Mouse (Mus musculus) hindbrain, embryonic 11.5 days (tissue): Measurements from ENCODE around the gene March8. TPM values are rescaled to one million over a fixed set of nuclear protein-coding genes. Genes with fewer than 3 reads are reported as not detected.

Source experiments
- ATAC-seq: fragments of 200-750 bp; cut with Nextera tagmentation; 2 replicates; pipeline ENCODE4 v1.8.0; 2017; ENCODE audit warnings: mild to moderate bottlenecking, moderate TSS enrichment, moderate library complexity; ENCODE audit not compliant: low FRiP score
- DNase-seq: peaks from one replicate; pipeline ENCODE4 v3.0.0-alpha.2; 2015; ENCODE audit warnings: low spot score
- H3K27ac ChIP-seq: fragments of 300-500 bp; sonication (generic); 2 replicates; pipeline ENCODE4 v1.5.1; 2014; ENCODE audit warnings: mild to moderate bottlenecking, low read depth, low read length
- H3K27me3 ChIP-seq: fragments of 300-500 bp; sonication (generic); 2 replicates; pipeline ENCODE4 v1.6.1; 2014; ENCODE audit warnings: mild to moderate bottlenecking, low read length, moderate library complexity, mixed read lengths; ENCODE audit not compliant: control insufficient read depth, insufficient read depth
- H3K36me3 ChIP-seq: fragments of 300-500 bp; sonication (generic); 2 replicates; pipeline ENCODE4 v1.6.1; 2014; ENCODE audit warnings: mild to moderate bottlenecking, low read length, moderate library complexity, mixed read lengths; ENCODE audit not compliant: control insufficient read depth, insufficient read depth
- H3K4me1 ChIP-seq: fragments of 300-500 bp; sonication (generic); replicated peaks from 2 replicates; pipeline ENCODE4 v1.6.1; 2014; ENCODE audit warnings: low read length, mixed read lengths; ENCODE audit not compliant: control insufficient read depth, insufficient read depth
- H3K4me2 ChIP-seq: fragments of 300-500 bp; sonication (generic); replicated peaks from 2 replicates; pipeline ENCODE4 v1.6.1; 2014; ENCODE audit warnings: mild to moderate bottlenecking, low read depth, low read length
- H3K4me3 ChIP-seq: fragments of 300-500 bp; sonication (generic); 2 replicates; pipeline ENCODE4 v1.5.1; 2014; ENCODE audit warnings: low read depth, low read length
- H3K9ac ChIP-seq: fragments of 300-500 bp; sonication (generic); 2 replicates; pipeline ENCODE4 v1.6.1; 2014; ENCODE audit warnings: low read depth, low read length
- H3K9me3 ChIP-seq: fragments of 300-500 bp; sonication (generic); 2 replicates; pipeline ENCODE4 v1.6.1; 2016; ENCODE audit warnings: low read length; ENCODE audit not compliant: control insufficient read depth
- WGBS: fragments of 180-500 bp; shearing (Covaris S2); extraction: QIAGEN DNeasy Blood & Tissue Kit; methylation state at CpG from one replicate; pipeline ENCODE4 v1.1.7; 2014; 5-methylcytosine and 5-hydroxymethylcytosine counted together
- polyA plus RNA-seq: library from polyadenylated mRNA; unstranded; fragments of >200 nt; fragmentation: Nextera tagmentation; extraction: Ambion mirVana; gene quantifications from 2 replicates; pipeline ENCODE4 v1.2.1, GENCODE M21; 2014

March8 gene
- polyA plus RNA-seq, 1 experiment from 2014 or later, result 52.8 TPM

GRCm38 (mm10) chr6:116417518-116418315, 79.9 kb downstream of the March8 start:
- Histone ChIP-seq H3K36me3 (no peaks in the 10 kb centered on the region), H3K9ac (no peak overlapping the region), H3K27ac (no peak overlapping the region), H3K27me3 (no peaks in the 10 kb centered on the region), H3K4me3 (no peak overlapping the region), H3K9me3 (no peaks in the 10 kb centered on the region), H3K4me2 (no peak overlapping the region), H3K4me1 (no peaks in the 10 kb centered on the region)
- ATAC-seq, result no peak
- DNase-seq, result no peak
- WGBS, result 65% methylated on average over 6 of the region's 6 CpGs

DNA sequence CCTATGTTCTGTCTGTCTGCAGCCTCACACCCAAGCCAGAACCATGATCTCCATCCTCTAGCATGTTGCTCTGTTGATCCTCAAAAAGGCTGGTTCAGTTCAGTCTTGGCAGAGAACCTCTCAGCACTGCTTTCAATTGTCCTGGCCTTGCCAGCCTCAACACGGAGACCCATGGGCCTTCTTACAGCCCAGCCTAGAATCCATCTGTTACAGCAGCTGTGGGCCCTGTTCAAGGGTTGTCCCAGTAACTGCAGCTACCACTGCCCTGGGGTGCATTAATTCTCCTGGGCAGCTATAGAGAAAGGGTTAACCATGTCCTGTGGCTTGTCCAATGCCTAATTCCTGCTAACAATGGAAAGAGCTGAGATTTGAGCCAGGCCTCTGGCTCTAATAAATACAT, 80.7 kb downstream of the March8 start:
- 100% methylated on average over 1 of the region's 1 CpGs for WGBS
- Histone ChIP-seq H3K4me2 (no peak overlapping the region), H3K27me3 (no peaks in the 10 kb centered on the region), H3K9ac (no peak overlapping the region), H3K27ac (no peak overlapping the region), H3K4me3 (no peak overlapping the region), H3K9me3 (no peaks in the 10 kb centered on the region), H3K36me3 (no peaks in the 10 kb centered on the region), H3K4me1 (no peaks in the 10 kb centered on the region)
- no peak for ATAC-seq
- no peak for DNase-seq

DNA sequence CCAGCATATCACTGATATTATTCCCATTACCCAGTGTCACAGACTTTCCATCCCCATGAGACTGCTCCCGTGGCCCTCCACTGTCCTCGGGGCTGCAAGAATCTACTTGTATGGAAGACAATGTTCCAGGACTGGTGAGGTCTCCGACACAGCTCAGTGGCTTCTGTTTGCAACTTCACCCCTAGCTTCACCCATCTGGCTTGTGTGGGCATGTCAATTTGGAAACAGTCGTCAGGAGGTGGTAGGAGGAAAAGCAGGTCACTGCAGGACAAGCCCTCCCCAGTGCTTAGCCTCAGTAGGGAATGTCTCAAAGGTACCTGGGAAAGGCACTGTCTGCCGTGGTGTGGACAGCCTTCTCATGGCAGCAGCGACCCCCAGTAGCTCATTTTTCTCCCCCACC, 81.9 kb downstream of the March8 start:
- Histone ChIP-seq H3K4me1 (no peaks in the 10 kb centered on the region), H3K27me3 (no peaks in the 10 kb centered on the region), H3K27ac (no peak overlapping the region), H3K4me2 (no peak overlapping the region), H3K36me3 (no peaks in the 10 kb centered on the region), H3K9me3 (no peaks in the 10 kb centered on the region), H3K9ac (no peak overlapping the region), H3K4me3 (no peak overlapping the region)
- WGBS, result 65% methylated on average over 6 of the region's 6 CpGs
- ATAC-seq (no peak), DNase-seq (no peak)

GRCm38 (mm10) chr6:116420271-116420670, 82.4 kb downstream of the March8 start:
- H3K36me3 ChIP-seq, result no peaks in the 10 kb centered on the region
- no peak overlapping the region for H3K9ac ChIP-seq
- H3K4me1 ChIP-seq, result no peaks in the 10 kb centered on the region
- 88% methylated on average over 10 of the region's 10 CpGs for WGBS
- no peak for DNase-seq
- H3K4me3 ChIP-seq, result no peak overlapping the region
- H3K4me2 ChIP-seq, result no peak overlapping the region
- H3K27me3 ChIP-seq, result no peaks in the 10 kb centered on the region
- no peaks in the 10 kb centered on the region for H3K9me3 ChIP-seq
- no peak for ATAC-seq
- H3K27ac ChIP-seq, result no peak overlapping the region

- Histone ChIP-seq H3K36me3 (no peaks in the 10 kb centered on the region), H3K4me2 (no peak overlapping the region), H3K9me3 (no peaks in the 10 kb centered on the region), H3K9ac (no peak overlapping the region), H3K27ac (no peak overlapping the region), H3K4me3 (no peak overlapping the region), H3K27me3 (no peaks in the 10 kb centered on the region), H3K4me1 (no peaks in the 10 kb centered on the region)
- WGBS, result 93% methylated on average over 7 of the region's 7 CpGs
- DNase-seq, result no peak
- ATAC-seq, result no peak
Measured at GRCm38 (mm10) chr6:116422991-116423390, 85.2 kb downstream of the March8 start.

GRCm38 (mm10) chr6:116423664-116424063, 85.8 kb downstream of the March8 start:
- Histone ChIP-seq H3K4me2 (no peak overlapping the region), H3K27me3 (no peaks in the 10 kb centered on the region), H3K36me3 (no peaks in the 10 kb centered on the region), H3K9me3 (no peaks in the 10 kb centered on the region), H3K4me3 (no peak overlapping the region), H3K9ac (no peak overlapping the region), H3K27ac (no peak overlapping the region), H3K4me1 (no peaks in the 10 kb centered on the region)
- WGBS, result 79% methylated on average over 2 of the region's 2 CpGs
- ATAC-seq, result no peak
- DNase-seq, result no peak

DNA sequence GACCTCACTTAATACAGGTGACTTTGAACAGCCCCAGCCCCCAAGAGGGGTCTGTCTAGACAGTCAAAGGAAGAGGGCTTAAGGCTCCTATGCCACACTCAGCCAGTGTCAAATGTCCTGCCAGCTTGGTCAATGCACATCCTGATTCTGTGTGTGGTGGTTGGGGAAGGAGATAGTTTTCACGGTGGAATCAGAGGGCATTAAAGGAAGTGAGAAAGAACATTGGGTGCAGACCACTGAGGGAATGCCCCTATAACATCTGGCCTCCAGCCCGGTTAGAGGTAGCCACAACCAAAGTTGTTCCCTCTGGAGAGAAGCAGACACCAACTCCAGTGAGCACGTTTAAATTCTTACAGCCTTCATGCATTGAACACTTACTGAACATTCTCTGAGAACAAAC, 89.7 kb downstream of the March8 start:
- no peak overlapping the region for H3K27ac ChIP-seq
- DNase-seq (no peak), ATAC-seq (no peak)
- H3K4me3 ChIP-seq, result no peak overlapping the region
- no peak overlapping the region for H3K9ac ChIP-seq
- H3K4me2 ChIP-seq, result no peak overlapping the region
- WGBS, result 78% methylated on average over 3 of the region's 3 CpGs
- no peaks in the 10 kb centered on the region for H3K27me3 ChIP-seq
- H3K9me3 ChIP-seq, result no peaks in the 10 kb centered on the region
- H3K4me1 ChIP-seq, result no peaks in the 10 kb centered on the region
- H3K36me3 ChIP-seq, result no peaks in the 10 kb centered on the region

- DNase-seq, result peak; percentile 28
- no peaks in the 10 kb centered on the region for H3K27me3 ChIP-seq
- H3K9me3 ChIP-seq, result no peaks in the 10 kb centered on the region
- H3K9ac ChIP-seq, result no peak overlapping the region
- H3K4me1 ChIP-seq, result no peaks in the 10 kb centered on the region
- no peak overlapping the region for H3K4me3 ChIP-seq
- 69% methylated on average over 5 of the region's 5 CpGs for WGBS
- H3K4me2 ChIP-seq, result no peak overlapping the region
- ATAC-seq, result no peak
- no peaks in the 10 kb centered on the region for H3K36me3 ChIP-seq
- no peak overlapping the region for H3K27ac ChIP-seq
Measured at GRCm38 (mm10) chr6:116428282-116428681, 90.5 kb downstream of the March8 start.

DNA sequence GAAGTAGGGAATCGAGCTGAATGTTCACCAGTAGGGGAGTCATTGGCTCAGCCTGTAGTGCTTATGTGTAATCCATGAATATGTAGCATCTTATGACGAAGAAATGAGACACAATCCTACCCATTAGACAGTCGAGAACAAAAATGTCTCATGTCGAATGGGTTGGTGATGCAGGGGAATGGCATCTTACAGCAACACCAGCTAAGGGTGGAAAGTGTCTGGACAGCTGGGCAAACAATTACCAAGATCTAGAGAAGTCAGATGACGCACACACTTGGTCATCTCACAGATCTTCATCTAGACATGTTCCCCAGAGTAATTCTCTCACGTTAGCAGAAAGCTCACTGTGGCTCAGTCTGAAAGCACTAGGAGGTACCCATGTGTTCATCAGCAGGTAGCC, 101.0 kb downstream of the March8 start:
- Histone ChIP-seq H3K36me3 (no peaks in the 10 kb centered on the region), H3K4me3 (no peak overlapping the region), H3K9me3 (no peaks in the 10 kb centered on the region), H3K4me2 (no peak overlapping the region), H3K27me3 (no peaks in the 10 kb centered on the region), H3K4me1 (no peaks in the 10 kb centered on the region), H3K9ac (no peak overlapping the region), H3K27ac (no peak overlapping the region)
- DNase-seq (no peak), ATAC-seq (no peak)
- 81% methylated on average over 6 of the region's 6 CpGs for WGBS
